Mouse (Mus musculus): Measurements from ENCODE around the gene Cntnap1.

Cntnap1 gene

DNA sequence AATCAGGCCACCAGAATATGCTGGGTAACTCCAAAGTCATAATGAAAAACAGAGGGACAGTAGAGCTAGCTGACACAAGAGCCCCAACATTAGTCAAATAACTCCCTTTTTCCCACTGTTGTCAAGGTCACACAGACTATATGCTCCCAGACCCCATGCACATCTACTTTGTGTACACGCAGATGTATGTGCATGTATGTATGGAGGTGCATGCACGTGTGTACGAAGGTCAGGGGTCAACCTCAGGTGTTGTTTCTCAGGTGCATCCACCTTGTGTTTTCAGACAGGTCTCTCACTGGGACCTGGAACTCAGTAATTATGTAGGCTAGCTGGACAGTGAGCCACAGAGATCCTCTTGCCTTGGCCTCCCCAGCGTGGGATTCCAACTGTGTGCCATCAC lies 15.1 kb downstream of the Cntnap1 start:
- DNase-seq (ENCODE audit: low spot score) = no peak

DNA sequence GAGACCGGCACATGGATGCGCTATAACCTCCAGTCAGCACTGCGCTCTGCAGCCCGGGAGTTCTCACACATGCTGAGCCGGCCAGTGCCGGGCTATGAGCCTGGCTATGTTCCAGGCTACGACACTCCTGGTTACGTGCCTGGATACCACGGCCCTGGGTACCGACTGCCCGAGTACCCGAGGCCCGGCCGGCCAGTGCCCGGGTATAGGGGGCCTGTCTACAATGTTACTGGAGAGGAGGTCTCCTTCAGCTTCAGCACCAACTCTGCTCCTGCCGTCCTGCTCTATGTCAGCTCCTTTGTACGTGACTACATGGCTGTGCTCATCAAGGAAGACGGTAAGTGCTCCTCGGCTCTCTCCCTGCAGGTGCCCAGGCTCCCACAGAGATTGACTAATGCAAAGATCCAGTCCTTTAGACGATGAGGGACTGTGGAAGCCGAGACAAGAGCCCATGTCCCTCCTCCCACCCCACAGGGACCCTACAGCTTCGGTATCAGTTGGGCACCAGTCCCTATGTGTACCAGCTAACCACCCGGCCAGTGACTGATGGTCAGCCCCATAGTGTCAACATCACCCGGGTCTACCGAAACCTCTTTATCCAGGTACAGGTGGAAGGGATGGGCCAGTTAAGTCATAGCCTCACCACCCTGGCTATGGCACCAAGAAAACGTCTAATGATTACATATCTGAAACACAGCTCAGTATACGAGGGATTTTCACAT lies 16.4 kb downstream of the Cntnap1 start:
- no peak for DNase-seq (ENCODE audit: low spot score)

DNA sequence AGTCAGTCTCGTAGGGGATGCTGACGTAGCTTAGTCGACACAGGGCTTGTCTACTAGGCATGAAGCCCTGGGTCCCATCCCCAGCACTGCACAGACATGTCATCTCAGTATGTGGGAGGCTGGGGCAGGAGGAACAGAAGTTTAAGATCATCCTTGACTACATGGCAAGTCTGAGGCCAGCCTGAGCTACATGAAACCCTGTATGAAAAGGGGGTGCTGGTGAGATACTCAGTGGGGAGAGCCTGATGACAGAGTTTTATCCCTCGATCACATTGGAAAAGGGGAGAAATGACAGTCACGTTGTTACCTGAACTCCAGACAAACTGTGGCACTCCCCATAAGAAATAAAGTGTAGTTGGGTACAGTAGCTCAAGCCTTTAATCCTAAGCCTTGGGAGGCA lies 17.2 kb downstream of the Cntnap1 start:
- DNase-seq (ENCODE audit: low spot score) = no peak

GRCm38 (mm10) chr11:101188166-101188805 lies 18.0 kb downstream of the Cntnap1 start:
- DNase-seq (ENCODE audit: low spot score) = no peak

DNA sequence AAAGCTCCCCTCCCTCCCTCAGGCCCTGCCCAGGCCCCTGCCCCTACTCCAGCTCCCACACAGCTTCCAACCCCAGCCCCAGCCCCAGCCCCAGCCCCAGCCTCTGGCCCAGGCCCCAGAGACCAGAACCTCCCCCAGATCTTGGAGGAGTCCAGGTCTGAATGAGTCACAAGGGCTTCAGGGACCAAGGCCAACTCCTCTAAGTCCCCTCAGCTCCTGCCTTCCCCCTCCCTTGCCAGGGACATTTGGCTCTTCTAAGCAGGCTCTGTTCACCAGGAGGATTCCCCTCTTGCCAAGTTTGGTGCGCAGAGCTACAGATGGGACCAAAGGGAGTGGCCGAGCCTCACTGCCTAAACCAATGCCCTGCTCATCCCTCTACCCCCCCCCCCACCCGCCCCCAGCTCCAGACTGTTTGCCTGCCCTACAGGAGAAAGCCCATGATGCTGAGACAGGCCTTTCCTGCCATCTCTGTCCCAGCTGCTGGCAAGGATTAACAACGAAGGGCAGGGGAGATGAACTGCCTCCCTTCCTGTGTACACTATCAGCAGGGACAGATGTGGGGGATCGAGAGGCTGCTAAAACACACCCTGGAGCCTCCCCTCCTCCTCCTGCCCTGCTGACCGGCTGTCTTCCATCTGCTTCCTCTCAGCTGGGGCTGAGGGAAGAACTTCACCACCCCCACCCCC lies 19.3 kb downstream of the Cntnap1 start:
- DNase-seq (ENCODE audit: low spot score) = peak; percentile 54

DNA sequence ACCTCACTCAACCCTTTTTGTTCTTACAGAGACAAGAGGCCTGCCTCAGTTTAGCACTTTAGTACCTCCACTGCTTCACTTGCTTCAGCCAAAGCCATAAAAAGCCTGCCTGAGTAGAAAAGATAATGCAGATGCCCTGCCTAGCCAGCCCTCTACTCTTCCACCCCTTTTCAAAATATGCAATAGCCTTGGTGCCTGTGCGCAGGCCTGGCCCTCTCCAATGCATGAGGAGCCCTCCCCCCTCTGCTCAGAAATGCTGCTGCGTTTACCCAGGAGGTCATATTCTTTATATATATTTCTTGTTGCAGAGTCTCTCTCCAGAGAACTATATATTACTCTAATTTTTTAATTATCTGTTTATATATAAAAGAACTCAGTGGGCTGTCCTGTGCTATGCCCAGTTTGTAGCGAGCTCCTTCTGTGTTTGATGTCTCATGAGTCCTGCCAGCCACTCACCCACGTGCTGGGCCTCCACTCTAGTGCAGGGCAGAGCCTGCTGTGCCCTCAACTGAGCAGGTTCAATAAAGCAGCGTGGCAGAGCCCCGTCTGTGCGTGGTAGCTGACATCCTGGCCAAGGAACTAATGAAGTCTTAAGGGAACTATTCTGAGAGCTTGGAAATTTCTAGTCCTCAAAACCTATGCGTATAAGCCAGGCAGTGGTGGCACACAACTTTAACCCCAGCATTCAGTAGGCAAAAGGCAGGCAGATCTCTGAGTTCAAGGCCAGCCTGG lies 20.0 kb downstream of the Cntnap1 start:
- no peak for DNase-seq (ENCODE audit: low spot score)

GRCm38 (mm10) chr11:101190913-101191907 lies 20.9 kb downstream of the Cntnap1 start:
- no peak for DNase-seq (ENCODE audit: low spot score)

- no peak for DNase-seq (ENCODE audit: low spot score)
Observed at GRCm38 (mm10) chr11:101191919-101192470, 21.7 kb downstream of the Cntnap1 start.

- DNase-seq (ENCODE audit: low spot score) = no peak
Observed at GRCm38 (mm10) chr11:101192646-101193045, 22.3 kb downstream of the Cntnap1 start.

GRCm38 (mm10) chr11:101193076-101193475 lies 22.8 kb downstream of the Cntnap1 start:
- DNase-seq (ENCODE audit: low spot score) = no peak

DNA sequence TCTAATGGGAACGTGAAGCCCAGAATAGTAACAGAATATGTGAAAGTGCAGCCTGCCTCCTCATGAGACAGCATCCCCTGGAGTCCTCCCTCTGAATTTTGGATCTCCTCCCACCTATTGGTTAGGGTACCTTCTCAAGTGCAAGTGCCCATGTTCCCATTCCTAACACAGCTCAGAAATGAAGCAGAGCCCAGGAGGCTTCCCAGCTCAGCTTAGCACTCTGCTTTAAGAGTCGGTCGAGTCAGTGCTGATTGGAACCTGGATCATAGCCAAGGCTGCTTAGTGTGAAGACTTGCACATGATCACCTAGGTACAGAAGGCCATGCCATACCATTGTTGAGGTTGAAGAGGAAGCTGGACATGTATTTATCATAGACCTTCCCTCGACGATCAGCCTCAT lies 23.8 kb downstream of the Cntnap1 start:
- no peak for DNase-seq (ENCODE audit: low spot score)

DNA sequence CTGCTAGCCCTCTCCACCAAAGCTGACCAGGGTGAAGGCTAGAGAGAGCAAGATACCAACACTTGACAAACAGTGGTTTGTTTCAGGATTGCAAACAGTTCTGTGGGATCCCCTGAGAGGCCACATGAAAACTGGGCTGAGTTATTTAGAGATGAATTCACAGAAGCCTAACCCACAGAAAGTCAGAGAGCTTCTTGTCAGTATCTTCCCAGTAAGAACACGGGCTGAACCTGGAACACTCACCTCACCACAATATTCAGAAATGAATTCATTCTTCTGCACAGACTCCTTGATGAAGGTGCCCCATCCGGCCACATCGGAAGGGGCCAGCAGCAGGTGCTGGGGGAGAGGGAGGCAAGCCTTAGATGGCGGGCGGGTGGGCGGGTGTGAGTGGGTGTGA lies 24.3 kb downstream of the Cntnap1 start:
- no peak for DNase-seq (ENCODE audit: low spot score)

DNA sequence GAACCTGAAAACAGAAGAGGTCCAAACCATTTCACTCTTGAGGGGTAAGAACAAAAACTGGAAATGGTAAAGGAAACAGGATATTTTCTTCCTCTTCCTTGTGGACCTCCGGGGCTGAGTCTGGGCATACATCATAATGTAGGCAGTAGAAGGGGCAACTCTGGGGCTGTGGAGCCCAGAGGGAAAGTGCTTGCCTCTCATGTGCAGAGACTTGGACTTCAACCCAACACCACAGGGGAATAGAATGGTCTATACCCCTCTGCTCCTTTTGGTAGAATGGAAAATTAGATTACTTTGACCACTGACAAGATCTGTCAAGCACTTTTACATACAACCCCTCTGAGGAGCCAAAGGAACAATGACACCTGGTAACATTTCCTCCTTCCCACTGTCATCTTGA lies 24.8 kb downstream of the Cntnap1 start:
- no peak for DNase-seq (ENCODE audit: low spot score)

- DNase-seq (ENCODE audit: low spot score) = no peak
Observed at GRCm38 (mm10) chr11:101195571-101195970, 25.2 kb downstream of the Cntnap1 start.

- no peak for DNase-seq (ENCODE audit: low spot score)
Observed at GRCm38 (mm10) chr11:101196175-101196574, 25.9 kb downstream of the Cntnap1 start.

- DNase-seq (ENCODE audit: low spot score) = no peak
Observed at GRCm38 (mm10) chr11:101199555-101199954, 29.2 kb downstream of the Cntnap1 start.

- peak; percentile 79 for DNase-seq (ENCODE audit: low spot score)
Observed at GRCm38 (mm10) chr11:101200986-101201385, 30.7 kb downstream of the Cntnap1 start.

- DNase-seq (ENCODE audit: low spot score) = peak; percentile 91
Observed at GRCm38 (mm10) chr11:101211970-101212369, 41.6 kb downstream of the Cntnap1 start.

DNA sequence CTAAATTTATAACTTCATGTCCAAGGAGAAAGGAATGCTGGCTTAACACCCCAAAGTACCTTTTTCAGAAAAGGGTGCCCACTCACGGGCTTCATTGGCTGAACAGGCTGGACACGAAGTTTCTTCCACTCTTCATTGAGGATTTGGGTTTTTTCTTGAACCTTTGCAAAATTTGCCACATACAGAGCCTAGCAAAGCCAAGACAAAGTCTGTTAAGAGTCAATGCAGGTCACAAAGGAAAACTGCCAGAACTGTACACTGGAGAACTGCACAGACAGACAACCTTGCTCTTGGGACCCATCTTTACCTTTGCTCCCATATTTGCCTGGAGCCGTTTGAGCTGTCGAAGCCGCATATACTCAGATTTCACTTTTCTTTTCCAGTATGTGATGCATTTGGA lies 46.6 kb downstream of the Cntnap1 start:
- no peak for DNase-seq (ENCODE audit: low spot score)

- no peak for DNase-seq (ENCODE audit: low spot score)
Observed at GRCm38 (mm10) chr11:101218436-101219055, 48.2 kb downstream of the Cntnap1 start.
